Mouse (Mus musculus): ENCODE measurements around the gene Rsrc2. TPM values are rescaled to one million over a fixed set of nuclear protein-coding genes. Genes with fewer than 3 reads are reported as not detected.
"Not testable (repeated sequence)": the region's sequence is repeated elsewhere in the genome, so short reads cannot be mapped to it uniquely, and the experiment has no call there.

Rsrc2 gene
- polyA plus RNA-seq, 1 experiment from 2014 or later = 103 TPM

GRCm38 (mm10) chr5:123765506-123765905, 16.3 kb upstream of the Rsrc2 start:
- no peak overlapping the region for H3K27ac ChIP-seq (ENCODE audit: low read depth)
- no peak for DNase-seq
- no peak overlapping the region for H3K4me2 ChIP-seq
- H3K4me1 ChIP-seq (ENCODE audit: insufficient read depth) = no peaks in the 10 kb centered on the region
- H3K4me3 ChIP-seq (ENCODE audit: low read depth, low read length) = no peak overlapping the region
- peaks cover 75% of the 10 kb centered on the region for H3K36me3 ChIP-seq (ENCODE audit: insufficient read depth)
- no peaks in the 10 kb centered on the region for H3K27me3 ChIP-seq (ENCODE audit: insufficient read depth, low read length)
- TF ChIP-seq CTCF (IDR thresholded peaks at IDR 0.05; ENCODE audit: low read depth) = no peak
- no peaks in the 10 kb centered on the region for H3K9me3 ChIP-seq (ENCODE audit: low read depth, low read length)
- H3K9ac ChIP-seq = no peak overlapping the region
- ATAC-seq (ENCODE audit: insufficient read depth) = no peak
- 94% methylated on average over 11 of the region's 11 CpGs for WGBS

GRCm38 (mm10) chr5:123748339-123749064, 712 bp downstream of the Rsrc2 start:
- Histone ChIP-seq H3K9ac (peak overlapping the region; percentile 91), H3K9me3 (ENCODE audit: low read depth, low read length) (no peaks in the 10 kb centered on the region), H3K4me1 (ENCODE audit: insufficient read depth) (peaks cover 13% of the 10 kb centered on the region), H3K4me2 (peak overlapping the region; percentile 65), H3K27me3 (ENCODE audit: insufficient read depth, low read length) (no peaks in the 10 kb centered on the region), H3K4me3 (ENCODE audit: low read depth, low read length) (peak overlapping the region; percentile 76), H3K36me3 (ENCODE audit: insufficient read depth) (peaks cover 31% of the 10 kb centered on the region), H3K27ac (ENCODE audit: low read depth) (peak overlapping the region; percentile 99)
- peak; percentile 39 for DNase-seq
- under 1% methylated on average over 18 of the region's 18 CpGs for WGBS
- ATAC-seq (ENCODE audit: insufficient read depth) = peak; percentile 21
- TF ChIP-seq CTCF (IDR thresholded peaks at IDR 0.05; ENCODE audit: low read depth) = no peak

- Histone ChIP-seq H3K4me1 (ENCODE audit: insufficient read depth) (peaks cover 13% of the 10 kb centered on the region), H3K27ac (ENCODE audit: low read depth) (no peak overlapping the region), H3K9me3 (ENCODE audit: low read depth, low read length) (no peaks in the 10 kb centered on the region), H3K27me3 (ENCODE audit: insufficient read depth, low read length) (no peaks in the 10 kb centered on the region), H3K36me3 (ENCODE audit: insufficient read depth) (peaks cover 36% of the 10 kb centered on the region), H3K9ac (peak overlapping the region; percentile 91), H3K4me2 (peak overlapping the region; percentile 65), H3K4me3 (ENCODE audit: low read depth, low read length) (peak overlapping the region; percentile 76)
- no peak for TF ChIP-seq CTCF (IDR thresholded peaks at IDR 0.05; ENCODE audit: low read depth)
- DNase-seq = peak; percentile 19
- no peak for ATAC-seq (ENCODE audit: insufficient read depth)
- WGBS = 15% methylated on average over 7 of the region's 7 CpGs
Measured at GRCm38 (mm10) chr5:123747604-123748003, 1.6 kb downstream of the Rsrc2 start.

DNA sequence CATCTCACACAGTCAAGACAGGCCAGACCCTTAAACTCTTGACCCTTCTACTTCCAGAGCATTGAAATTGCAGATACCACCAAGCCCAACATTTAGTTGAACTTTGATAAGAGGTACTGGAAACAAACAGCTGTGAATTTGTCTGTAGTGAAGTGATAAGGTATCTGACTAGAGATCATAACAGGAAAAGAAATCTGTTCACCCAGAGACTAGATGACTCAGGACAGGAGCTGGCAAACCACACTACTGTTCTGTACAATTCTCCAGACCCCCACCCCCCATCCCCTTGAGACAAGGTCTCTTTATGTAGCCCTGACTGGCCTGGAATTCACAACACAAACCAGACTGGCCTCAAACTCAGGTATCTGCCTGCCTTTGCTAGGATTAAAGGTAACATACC, 3.0 kb downstream of the Rsrc2 start:
- Histone ChIP-seq H3K9ac (no peak overlapping the region), H3K27me3 (ENCODE audit: insufficient read depth, low read length) (no peaks in the 10 kb centered on the region), H3K4me2 (peak overlapping the region; percentile 65), H3K4me1 (ENCODE audit: insufficient read depth) (peaks cover 13% of the 10 kb centered on the region), H3K9me3 (ENCODE audit: low read depth, low read length) (no peaks in the 10 kb centered on the region), H3K27ac (ENCODE audit: low read depth) (no peak overlapping the region), H3K36me3 (ENCODE audit: insufficient read depth) (peaks cover 47% of the 10 kb centered on the region), H3K4me3 (ENCODE audit: low read depth, low read length) (no peak overlapping the region)
- ATAC-seq (ENCODE audit: insufficient read depth) (no peak), DNase-seq (no peak)
- no peak for TF ChIP-seq CTCF (IDR thresholded peaks at IDR 0.05; ENCODE audit: low read depth)

DNA sequence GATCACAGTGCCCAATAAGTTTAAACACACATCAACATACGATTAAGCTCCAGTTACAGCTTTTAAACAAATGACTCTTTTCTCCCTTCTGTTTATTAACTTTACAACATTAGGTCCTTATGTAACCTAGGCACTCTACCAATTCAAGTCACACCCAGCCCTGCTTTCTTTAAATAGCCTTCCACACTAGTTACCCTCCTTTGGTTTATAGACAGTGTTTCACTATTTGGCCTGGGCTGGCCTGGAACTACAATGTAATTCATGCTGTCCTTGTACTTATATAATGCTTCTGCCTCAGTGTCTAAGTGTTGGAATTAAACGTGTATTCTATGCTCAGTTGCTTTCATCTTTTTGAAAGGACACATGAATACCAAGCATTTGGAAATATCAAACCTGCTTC, 4.9 kb downstream of the Rsrc2 start:
- 79% methylated on average over 2 of the region's 2 CpGs for WGBS
- DNase-seq (no peak), ATAC-seq (ENCODE audit: insufficient read depth) (no peak)
- Histone ChIP-seq H3K4me2 (no peak overlapping the region), H3K9me3 (ENCODE audit: low read depth, low read length) (no peaks in the 10 kb centered on the region), H3K4me3 (ENCODE audit: low read depth, low read length) (no peak overlapping the region), H3K27me3 (ENCODE audit: insufficient read depth, low read length) (no peaks in the 10 kb centered on the region), H3K36me3 (ENCODE audit: insufficient read depth) (peaks cover 64% of the 10 kb centered on the region), H3K27ac (ENCODE audit: low read depth) (no peak overlapping the region), H3K4me1 (ENCODE audit: insufficient read depth) (peaks cover 13% of the 10 kb centered on the region), H3K9ac (no peak overlapping the region)
- TF ChIP-seq CTCF (IDR thresholded peaks at IDR 0.05; ENCODE audit: low read depth) = no peak

GRCm38 (mm10) chr5:123730981-123731380, 18.2 kb downstream of the Rsrc2 start:
- H3K9me3 ChIP-seq (ENCODE audit: low read depth, low read length) = no peaks in the 10 kb centered on the region
- no peak overlapping the region for H3K4me3 ChIP-seq (ENCODE audit: low read depth, low read length)
- WGBS = 96% methylated on average over 2 of the region's 2 CpGs
- H3K4me2 ChIP-seq = no peak overlapping the region
- DNase-seq (no peak), ATAC-seq (ENCODE audit: insufficient read depth) (no peak)
- peaks cover 85% of the 10 kb centered on the region for H3K36me3 ChIP-seq (ENCODE audit: insufficient read depth)
- TF ChIP-seq CTCF (IDR thresholded peaks at IDR 0.05; ENCODE audit: low read depth) = no peak
- no peak overlapping the region for H3K27ac ChIP-seq (ENCODE audit: low read depth)
- no peaks in the 10 kb centered on the region for H3K27me3 ChIP-seq (ENCODE audit: insufficient read depth, low read length)
- no peaks in the 10 kb centered on the region for H3K4me1 ChIP-seq (ENCODE audit: insufficient read depth)
- no peak overlapping the region for H3K9ac ChIP-seq

DNA sequence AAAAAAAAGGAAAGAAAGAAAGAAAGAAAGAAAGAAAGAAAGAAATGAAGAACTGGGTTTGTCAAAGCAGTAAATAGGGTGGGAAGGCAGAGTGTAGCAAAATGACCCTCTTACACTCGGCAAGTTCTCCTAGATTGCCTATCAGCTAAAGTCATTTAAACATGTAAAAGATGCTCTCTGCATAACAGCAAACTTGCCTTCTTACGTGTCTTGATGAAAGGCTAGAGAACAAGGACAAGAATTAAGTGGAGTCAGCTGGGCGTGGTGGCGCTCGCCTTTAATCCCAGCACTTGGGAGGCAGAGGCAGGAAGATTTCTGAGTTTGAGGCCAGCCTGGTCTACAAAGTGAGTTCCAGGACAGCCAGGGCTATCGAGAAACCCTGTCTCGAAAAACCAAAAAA, 25.4 kb downstream of the Rsrc2 start:
- DNase-seq; ATAC-seq (ENCODE audit: insufficient read depth); H3K9ac ChIP-seq; H3K27ac ChIP-seq (ENCODE audit: low read depth); H3K4me2 ChIP-seq; H3K27me3 ChIP-seq (ENCODE audit: insufficient read depth, low read length); H3K4me3 ChIP-seq (ENCODE audit: low read depth, low read length); H3K4me1 ChIP-seq (ENCODE audit: insufficient read depth); H3K9me3 ChIP-seq (ENCODE audit: low read depth, low read length): not testable (repeated sequence)
- peaks cover 18% of the 10 kb centered on the region for H3K36me3 ChIP-seq (ENCODE audit: insufficient read depth)
- 89% methylated on average over 7 of the region's 7 CpGs for WGBS
